Mouse (Mus musculus) ES-Bruce4 (cell line): Measurements from ENCODE around the gene Mllt3. TPM values are rescaled to one million over a fixed set of nuclear protein-coding genes. Genes with fewer than 3 reads are reported as not detected.

Experiments
- H3K27ac ChIP-seq: 2 replicates; pipeline ENCODE4 v1.5.1; 2012; ENCODE audit warnings: low read length, inconsistent platforms; ENCODE audit not compliant: insufficient read depth
- H3K27me3 ChIP-seq: 2 replicates; pipeline ENCODE4 v1.6.1; 2012; ENCODE audit warnings: mild to moderate bottlenecking, low read length, inconsistent platforms; ENCODE audit not compliant: control insufficient read depth, poor library complexity, insufficient read depth, severe bottlenecking
- H3K36me3 ChIP-seq: 2 replicates; pipeline ENCODE4 v1.6.1; 2012; ENCODE audit warnings: inconsistent platforms, mild to moderate bottlenecking, low read length, moderate library complexity; ENCODE audit not compliant: control insufficient read depth, poor library complexity, insufficient read depth, severe bottlenecking
- H3K4me1 ChIP-seq: one replicate; pipeline ENCODE4 v1.8.1; 2011; ENCODE audit warnings: low read length; ENCODE audit not compliant: control insufficient read depth, insufficient read depth
- H3K4me3 ChIP-seq: 2 replicates; pipeline ENCODE4 v1.5.1; 2011; ENCODE audit warnings: low read depth, mild to moderate bottlenecking, low read length
- H3K9ac ChIP-seq: 2 replicates; pipeline ENCODE4 v1.6.1; 2012; ENCODE audit warnings: low read depth, mild to moderate bottlenecking, inconsistent platforms; ENCODE audit not compliant: poor library complexity, severe bottlenecking
- H3K9me3 ChIP-seq: replicated peaks from 2 replicates; pipeline ENCODE4 v1.6.1; 2012; ENCODE audit warnings: mild to moderate bottlenecking, low read length, inconsistent platforms; ENCODE audit not compliant: control insufficient read depth, poor library complexity, insufficient read depth, severe bottlenecking
- CTCF ChIP-seq: IDR thresholded peaks from one replicate; pipeline ENCODE4 v1.8.1; 2011; ENCODE audit warnings: low read depth, low read length
- EP300 ChIP-seq: IDR thresholded peaks from 2 replicates; pipeline ENCODE4 v1.6.1; 2011; ENCODE audit warnings: low read depth, low read length; ENCODE audit not compliant: insufficient read depth
- POLR2A ChIP-seq: IDR thresholded peaks from one replicate; pipeline ENCODE4 v1.8.1; 2011; ENCODE audit warnings: low read length; ENCODE audit not compliant: insufficient read depth
- polyA plus RNA-seq: library from polyadenylated mRNA; stranded (reverse); fragments of >200 nt; gene quantifications from 2 replicates; pipeline ENCODE4 v1.2.4, GENCODE M21; 2011; ENCODE audit warnings: low read depth; ENCODE audit not compliant: missing spikeins, insufficient read depth, insufficient read length

Mllt3 gene
- polyA plus RNA-seq, 1 experiment, result 19.2 TPM

DNA sequence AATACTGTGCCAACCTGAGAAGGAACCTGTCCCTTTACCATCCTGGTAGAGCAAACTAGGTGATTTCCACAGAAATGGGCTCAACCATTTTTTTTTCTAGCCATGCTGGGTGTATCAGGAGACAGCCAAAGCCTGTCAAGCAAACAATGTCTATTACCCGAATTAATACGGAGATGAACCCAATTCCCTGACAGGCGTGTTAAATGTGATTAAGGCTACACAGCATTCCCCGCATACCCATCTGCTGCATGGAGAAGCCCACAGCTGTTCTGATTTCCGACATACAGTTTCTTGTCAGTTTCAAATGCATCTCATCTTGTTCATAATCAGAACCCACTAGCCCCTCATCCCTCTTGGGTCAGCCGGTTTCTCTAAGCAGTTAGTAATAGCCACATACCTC, 309.7 kb downstream of the Mllt3 start:
- Histone ChIP-seq H3K36me3 (no peaks in the 10 kb centered on the region), H3K9ac (no peak overlapping the region), H3K9me3 (no peaks in the 10 kb centered on the region), H3K27ac (no peak overlapping the region), H3K27me3 (no peaks in the 10 kb centered on the region), H3K4me1 (no peaks in the 10 kb centered on the region), H3K4me3 (no peak overlapping the region)
- no peak for TF ChIP-seq CTCF
- no peak for TF ChIP-seq EP300
- TF ChIP-seq POLR2A, result no peak

Other genes starting within 250 kb of the Mllt3 start
- 22.5 and 24.3 TPM in 2 replicates for gene Focad, start 61.3 kb upstream of the Mllt3 start, polyA plus RNA-seq